Comparison of ENCODE assay signal across 18 mouse cellular contexts in the genomic region with DNA sequence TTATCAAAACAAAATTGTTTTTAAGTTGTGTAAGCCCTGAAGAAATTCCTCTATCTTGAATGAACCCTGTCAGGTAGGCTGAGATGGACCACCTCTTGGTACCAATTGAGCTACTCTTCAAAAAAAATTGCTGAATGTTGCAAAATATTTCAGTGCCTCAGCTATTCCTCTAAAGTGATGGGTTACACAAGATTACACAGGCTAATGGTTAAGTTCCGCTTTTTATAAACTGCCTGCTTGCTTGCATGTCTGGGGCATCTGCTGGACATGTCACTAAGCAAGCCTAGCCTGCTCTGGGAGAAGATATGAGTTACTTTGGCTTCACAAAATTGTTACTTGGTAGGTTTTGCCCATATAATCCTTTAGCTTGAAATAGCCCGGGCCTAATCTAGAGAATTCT. TPM values are rescaled to one million over a fixed set of nuclear protein-coding genes. Genes with fewer than 3 reads are reported as not detected.
"Had no signal": no experiment of that assay in that cellular context is flagged by ENCODE, and none has a peak within 500 bp of the region (broad histone marks: within the 10 kb centered on the region; RNA-seq: fewer than 3 reads in every experiment).

No protein-coding gene starts in this region.

- H3K27ac ChIP-seq: kidney, postnatal 0 days; limb, embryonic 12.5 days; liver, embryonic 15.5 days; midbrain, embryonic 10.5 days; neural tube, embryonic 12.5 days had no signal

- H3K4me3 ChIP-seq: limb, embryonic 12.5 days; liver, embryonic 15.5 days; midbrain, embryonic 10.5 days; neural tube, embryonic 12.5 days had no signal

- H3K9me3 ChIP-seq: limb, embryonic 12.5 days; liver, embryonic 15.5 days; neural tube, embryonic 12.5 days had no signal

- H3K9ac ChIP-seq: limb, embryonic 12.5 days; liver, embryonic 15.5 days; lung, embryonic 14.5 days; neural tube, embryonic 12.5 days had no signal

- H3K4me2 ChIP-seq: limb, embryonic 12.5 days; liver, embryonic 11.5 days; liver, embryonic 15.5 days; lung, embryonic 14.5 days; neural tube, embryonic 12.5 days had no signal

- DNase-seq: kidney, adult 11 months; kidney, adult 9 months; kidney, postnatal 36 days; midbrain, embryonic 14.5 days; thymus, adult 18-20 months; thymus, postnatal 25 days had no signal

- H3K27me3 ChIP-seq: limb, embryonic 12.5 days; liver, embryonic 15.5 days; neural tube, embryonic 12.5 days had no signal

- H3K4me1 ChIP-seq: limb, embryonic 12.5 days; liver, embryonic 15.5 days; midbrain, embryonic 10.5 days; neural tube, embryonic 12.5 days had no signal

- H3K36me3 ChIP-seq: limb, embryonic 12.5 days; liver, embryonic 15.5 days; midbrain, embryonic 10.5 days; neural tube, embryonic 12.5 days had no signal

RNA-seq across cellular contexts. Expression of a gene that starts 2.3 kb away (rescaled TPM):
- total RNA-seq: layer of hippocampus, adult 18-20 months; layer of hippocampus, postnatal 10 days; left cerebral cortex, postnatal 36 days had no signal
- polyA plus RNA-seq: kidney, postnatal 0 days; limb, embryonic 12.5 days; liver, embryonic 11.5 days; liver, embryonic 15.5 days; lung, embryonic 14.5 days; midbrain, embryonic 10.5 days; midbrain, embryonic 14.5 days; neural tube, embryonic 12.5 days; stomach, embryonic 14.5 days; urinary bladder, adult 2 months had no signal
